Mouse (Mus musculus): ENCODE measurements at regions not wholly inside any gene's neighbourhood (a gene's known extent, or its start where the extent isn't known, plus 50 kb on each side); places are given as distances from the start of the nearest gene placed in this dataset.

GRCm38 (mm10) chr14:61665815-61666214, 58.6 kb downstream of the Kcnrg start:
- DNase-seq (ENCODE audit: low spot score in 2 of 2): no peak

GRCm38 (mm10) chr14:61673184-61673583, 65.9 kb downstream of the Kcnrg start:
- DNase-seq (ENCODE audit: low spot score in 2 of 2): no peak

GRCm38 (mm10) chr14:61678107-61678506, 70.8 kb downstream of the Kcnrg start:
- DNase-seq (ENCODE audit: low spot score in 2 of 2): no peak

- DNase-seq (ENCODE audit: low spot score in 2 of 2): peak; percentile 70 to 79
These were observed 73.8 kb downstream of the Kcnrg start for GRCm38 (mm10) chr14:61680818-61681707.

- DNase-seq (ENCODE audit: low spot score in 2 of 2): peak; percentile 79 to 84
These were observed 74.7 kb downstream of the Kcnrg start for GRCm38 (mm10) chr14:61681708-61682701.

GRCm38 (mm10) chr14:61682721-61683355, 75.6 kb downstream of the Kcnrg start:
- peak; percentile 53 to 64 for DNase-seq (ENCODE audit: low spot score in 2 of 2)

- peak in 1 of 2 experiments; percentile 13 for DNase-seq (ENCODE audit: low spot score in 2 of 2)
These were observed 76.1 kb downstream of the Kcnrg start for GRCm38 (mm10) chr14:61683356-61683740.

GRCm38 (mm10) chr14:61683791-61684411, 76.6 kb downstream of the Kcnrg start:
- peak in 1 of 2 experiments; percentile 22 for DNase-seq (ENCODE audit: low spot score in 2 of 2)

- DNase-seq (ENCODE audit: low spot score in 2 of 2): peak in 1 of 2 experiments; percentile 23
These were observed 77.4 kb downstream of the Kcnrg start for GRCm38 (mm10) chr14:61684473-61685230.

- DNase-seq (ENCODE audit: low spot score in 2 of 2): no peak
These were observed 78.1 kb downstream of the Kcnrg start for GRCm38 (mm10) chr14:61685231-61685800.

GRCm38 (mm10) chr14:61686101-61686691, 78.9 kb downstream of the Kcnrg start:
- DNase-seq (ENCODE audit: low spot score in 2 of 2): peak in 1 of 2 experiments; percentile 10

- peak in 1 of 2 experiments; percentile 21 for DNase-seq (ENCODE audit: low spot score in 2 of 2)
These were observed 79.6 kb downstream of the Kcnrg start for GRCm38 (mm10) chr14:61686821-61687341.

- no peak for DNase-seq (ENCODE audit: low spot score in 2 of 2)
These were observed 80.2 kb downstream of the Kcnrg start for GRCm38 (mm10) chr14:61687346-61688012.

GRCm38 (mm10) chr14:61688013-61688520, 80.8 kb downstream of the Kcnrg start:
- DNase-seq (ENCODE audit: low spot score in 2 of 2): no peak

- DNase-seq (ENCODE audit: low spot score in 2 of 2): no peak
These were observed 81.4 kb downstream of the Kcnrg start for GRCm38 (mm10) chr14:61688666-61689065.

- DNase-seq (ENCODE audit: low spot score in 2 of 2): no peak
These were observed 82.0 kb downstream of the Kcnrg start for GRCm38 (mm10) chr14:61689281-61689680.

GRCm38 (mm10) chr14:61689776-61690175, 82.5 kb downstream of the Kcnrg start:
- no peak for DNase-seq (ENCODE audit: low spot score in 2 of 2)

- no peak for DNase-seq (ENCODE audit: low spot score in 2 of 2)
These were observed 84.6 kb downstream of the Kcnrg start for GRCm38 (mm10) chr14:61691785-61692372.

All from spleen, postnatal 14 days (tissue).